Mouse (Mus musculus) ES-E14 (cell line): Measurements from ENCODE around the gene Cd70. TPM values are rescaled to one million over a fixed set of nuclear protein-coding genes. Genes with fewer than 3 reads are reported as not detected.

Experiments used
- DNase-seq: peaks from one replicate; pipeline ENCODE4 v3.0.0-alpha.2; 2013; ENCODE audit warnings: low read depth, low spot score
- H3K27ac ChIP-seq: 2 replicates; pipeline ENCODE4 v1.5.1; 2012; ENCODE audit warnings: low read depth, mild to moderate bottlenecking, low read length, moderate library complexity, mixed read lengths; ENCODE audit not compliant: poor library complexity, insufficient read depth, severe bottlenecking
- H3K36me3 ChIP-seq: 2 replicates; pipeline ENCODE4 v1.6.1; 2012; ENCODE audit warnings: mild to moderate bottlenecking, low read length, moderate library complexity, mixed read lengths; ENCODE audit not compliant: control insufficient read depth, poor library complexity, insufficient read depth, severe bottlenecking
- H3K4me1 ChIP-seq, 2 experiments: fragments of 150-350 bp in 1 of 2; sonication (generic) in 1 of 2; 2 replicates each; pipeline ENCODE4 v1.6.1; 2012; ENCODE audit warnings: low read length in 2 of 2, mild to moderate bottlenecking in 1 of 2, mixed read lengths in 1 of 2; ENCODE audit not compliant: control insufficient read depth in 2 of 2, insufficient read depth in 2 of 2, poor library complexity in 1 of 2
- H3K4me3 ChIP-seq, 2 experiments: fragments of 150-350 bp in 1 of 2; sonication (generic) in 1 of 2; 2 replicates each; pipeline ENCODE4 v1.5.1; 2012; ENCODE audit warnings: low read length in 2 of 2, low read depth in 1 of 2, mild to moderate bottlenecking in 1 of 2, mixed read lengths in 1 of 2; ENCODE audit not compliant: insufficient read depth in 1 of 2, poor library complexity in 1 of 2, severe bottlenecking in 1 of 2
- H3K9ac ChIP-seq: 2 replicates; pipeline ENCODE4 v1.6.1; 2012; ENCODE audit warnings: low read depth, mild to moderate bottlenecking, low read length, mixed read lengths; ENCODE audit not compliant: poor library complexity, insufficient read depth, severe bottlenecking
- H3K9me3 ChIP-seq: fragments of 150-350 bp; sonication (generic); 2 replicates; pipeline ENCODE4 v1.6.1; 2012; ENCODE audit warnings: low read depth, mild to moderate bottlenecking, low read length; ENCODE audit not compliant: control insufficient read depth, insufficient read depth
- CHD2 ChIP-seq: IDR thresholded peaks from 2 replicates; pipeline ENCODE4 v1.6.1; 2014; ENCODE audit warnings: mild to moderate bottlenecking, low read depth, low read length, inconsistent platforms
- HCFC1 ChIP-seq: IDR thresholded peaks from 2 replicates; pipeline ENCODE4 v1.6.1; 2012; ENCODE audit warnings: low read length, inconsistent platforms, borderline replicate concordance; ENCODE audit not compliant: insufficient read depth
- MAFK ChIP-seq: IDR thresholded peaks from 2 replicates; pipeline ENCODE4 v1.6.1; 2014; ENCODE audit warnings: mild to moderate bottlenecking, low read depth, low read length, inconsistent platforms; ENCODE audit not compliant: insufficient read depth
- ZC3H11A ChIP-seq: IDR thresholded peaks from 2 replicates; pipeline ENCODE4 v1.6.1; 2012; ENCODE audit warnings: low read depth, mild to moderate bottlenecking, inconsistent platforms, low read length, borderline replicate concordance
- ZNF384 ChIP-seq: IDR thresholded peaks from 2 replicates; pipeline ENCODE4 v1.6.1; 2012; ENCODE audit warnings: low read depth, low read length, inconsistent platforms
- in situ Hi-C, 2 experiments: fragments of 600-800 bp; cut with MboI; formaldehyde crosslinking; loops; one replicate each; pipeline ENCODE4 v1.15.1; 2025; ENCODE audit warnings: low sequenced_read_pairs in 2 of 2, inconsistent platforms in 1 of 2; ENCODE audit not compliant: unreplicated experiment in 2 of 2
- total RNA-seq: library from RNA; depleted of rRNA; stranded (reverse); fragments of 300-350 nt; gene quantifications from 2 replicates; pipeline ENCODE4 v1.2.3, GENCODE M21; 2012

Gene Cd70
- total RNA-seq, 1 experiment, result 1.2 TPM

DNA sequence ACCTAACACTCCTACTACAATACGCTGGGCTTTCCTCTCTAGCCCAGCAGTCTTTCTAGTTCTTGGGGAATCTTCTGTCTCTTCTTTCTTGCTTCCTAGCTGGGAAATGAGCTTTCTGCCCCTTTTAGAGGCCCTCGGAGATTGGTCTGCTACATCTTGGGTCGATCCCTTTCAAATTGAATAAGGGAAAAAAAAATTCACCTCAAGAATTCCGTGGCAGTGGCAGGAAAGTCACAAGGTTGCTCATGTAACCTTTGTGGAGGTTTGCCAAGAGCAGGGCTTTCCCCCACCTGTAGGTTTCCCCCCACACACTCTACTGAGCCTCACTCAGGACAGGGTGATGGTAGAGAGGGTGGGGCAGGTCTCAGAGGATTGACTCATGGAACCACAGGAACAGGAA, 4.2 kb upstream of the Cd70 start:
- H3K27ac ChIP-seq, result no peak overlapping the region
- H3K4me3 ChIP-seq, result no peak overlapping the region
- no peak overlapping the region for H3K9ac ChIP-seq
- no peak for DNase-seq
- H3K4me1 ChIP-seq, result no peaks in the 10 kb centered on the region
- no peak for TF ChIP-seq CHD2
- TF ChIP-seq MAFK, result no peak
- TF ChIP-seq ZNF384, result no peak
- TF ChIP-seq ZC3H11A, result no peak
- no peak for TF ChIP-seq HCFC1
- in situ Hi-C loops, result no loop called here
- H3K36me3 ChIP-seq, result no peaks in the 10 kb centered on the region
- H3K9me3 ChIP-seq, result no peaks in the 10 kb centered on the region

DNA sequence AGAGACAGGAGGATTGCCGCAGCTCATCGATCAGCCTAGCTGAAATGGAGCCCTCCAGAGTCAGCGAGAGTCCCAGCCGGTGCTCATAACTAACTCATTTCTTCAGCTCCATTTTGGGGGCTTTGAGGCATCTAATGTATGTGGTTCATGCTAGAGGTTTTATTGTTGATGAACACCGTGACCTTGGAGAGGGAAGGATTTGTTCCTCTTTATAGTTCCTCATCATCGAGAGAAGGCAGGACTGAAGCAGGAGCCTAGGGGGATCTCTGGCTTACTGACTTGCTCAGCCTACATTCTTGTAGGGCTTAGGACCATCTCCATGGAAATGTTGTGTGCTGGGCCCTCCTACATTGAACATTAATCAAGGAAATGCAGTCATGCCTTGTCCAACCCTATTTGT, 3.4 kb upstream of the Cd70 start:
- Histone ChIP-seq H3K9me3 (no peaks in the 10 kb centered on the region), H3K9ac (no peak overlapping the region), H3K4me3 (no peak overlapping the region), H3K4me1 (no peaks in the 10 kb centered on the region), H3K27ac (no peak overlapping the region), H3K36me3 (no peaks in the 10 kb centered on the region)
- no peak for DNase-seq
- TF ChIP-seq MAFK (no peak), ZC3H11A (no peak), ZNF384 (no peak), CHD2 (no peak), HCFC1 (no peak)
- in situ Hi-C loops, result no loop called here

DNA sequence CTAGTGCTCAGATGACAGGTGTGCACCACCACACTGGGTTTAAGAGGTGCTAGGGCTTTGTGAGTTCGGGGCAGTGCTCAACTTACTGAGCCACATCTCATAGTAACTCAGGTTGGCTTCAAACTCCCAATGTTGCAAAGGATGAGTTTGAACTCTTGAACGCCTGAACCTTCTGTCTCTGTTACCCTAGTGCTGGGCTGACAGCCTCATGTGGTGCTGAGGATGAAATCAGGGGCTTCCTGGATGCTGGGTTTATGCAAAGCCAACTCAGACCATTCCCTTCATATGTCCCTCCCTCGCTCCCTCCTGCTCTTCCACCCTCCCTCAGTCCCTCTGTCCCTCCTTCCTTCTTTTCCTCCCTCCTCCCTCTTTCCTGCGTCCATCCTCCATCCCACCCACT, 1.2 kb downstream of the Cd70 start:
- H3K36me3 ChIP-seq, result no peaks in the 10 kb centered on the region
- in situ Hi-C loops, result no loop called here
- no peak overlapping the region for H3K9ac ChIP-seq
- H3K9me3 ChIP-seq, result no peaks in the 10 kb centered on the region
- H3K4me1 ChIP-seq, result no peaks in the 10 kb centered on the region; a peak in 1 of 4 replicates
- H3K4me3 ChIP-seq, result no peak overlapping the region
- no peak for DNase-seq
- H3K27ac ChIP-seq, result no peak overlapping the region
- TF ChIP-seq HCFC1 (no peak), MAFK (no peak), ZNF384 (no peak), ZC3H11A (no peak), CHD2 (no peak)

DNA sequence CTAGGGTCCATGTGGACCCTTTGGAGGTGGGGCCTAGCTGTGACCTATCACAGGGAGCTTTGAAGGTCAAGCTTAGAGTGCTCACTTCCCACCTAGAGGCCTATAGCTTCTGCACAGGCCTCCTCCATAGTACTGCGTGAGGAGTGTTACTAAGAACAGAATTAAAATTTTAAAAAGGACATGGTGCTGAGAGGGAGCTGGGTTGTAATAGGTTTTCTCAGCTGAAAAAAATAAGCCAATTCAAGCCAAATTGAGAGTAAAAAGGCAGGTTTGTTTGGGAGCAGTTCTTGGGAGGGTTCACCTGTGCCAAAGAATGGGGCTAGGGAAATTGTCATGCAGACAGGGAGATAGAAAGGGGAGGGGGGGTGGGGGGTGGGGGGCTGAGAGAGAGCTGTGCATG, 4.5 kb downstream of the Cd70 start:
- DNase-seq, result no peak
- H3K9ac ChIP-seq, result no peak overlapping the region
- in situ Hi-C loops, result no loop called here
- H3K27ac ChIP-seq, result no peak overlapping the region
- no peak for TF ChIP-seq ZC3H11A
- TF ChIP-seq MAFK, result no peak
- TF ChIP-seq CHD2, result no peak
- TF ChIP-seq HCFC1, result no peak
- no peak for TF ChIP-seq ZNF384
- no peaks in the 10 kb centered on the region; a peak in 1 of 4 replicates for H3K4me1 ChIP-seq
- H3K36me3 ChIP-seq, result no peaks in the 10 kb centered on the region
- H3K4me3 ChIP-seq, result no peak overlapping the region
- no peaks in the 10 kb centered on the region for H3K9me3 ChIP-seq

DNA sequence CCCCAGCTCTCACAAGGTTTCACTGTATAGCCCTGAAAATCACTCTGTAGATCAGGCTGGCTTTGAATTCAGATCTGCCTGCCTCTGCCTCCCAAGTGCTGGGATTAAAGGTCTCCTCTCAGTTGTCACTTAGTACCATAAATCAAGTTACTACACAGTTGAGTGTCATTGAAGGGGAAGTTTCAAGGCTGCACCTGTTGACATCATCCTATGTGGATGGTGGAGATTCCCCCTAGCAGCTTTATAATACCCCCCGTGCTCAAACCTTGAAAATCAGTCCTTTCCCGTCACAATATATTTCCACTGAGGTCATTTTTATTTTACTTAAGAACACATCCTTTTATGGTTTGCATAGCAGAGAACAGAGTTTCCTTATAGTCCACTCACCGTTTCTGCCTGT, 5.9 kb downstream of the Cd70 start:
- no peak overlapping the region for H3K9ac ChIP-seq
- DNase-seq, result no peak
- no peak for TF ChIP-seq MAFK
- TF ChIP-seq ZC3H11A, result no peak
- TF ChIP-seq ZNF384, result no peak
- no peak for TF ChIP-seq CHD2
- TF ChIP-seq HCFC1, result no peak
- H3K27ac ChIP-seq, result no peak overlapping the region
- in situ Hi-C loops, result no loop called here
- no peaks in the 10 kb centered on the region; a peak in 1 of 4 replicates for H3K4me1 ChIP-seq
- no peaks in the 10 kb centered on the region for H3K36me3 ChIP-seq
- H3K4me3 ChIP-seq, result no peak overlapping the region
- H3K9me3 ChIP-seq, result no peaks in the 10 kb centered on the region
